Mouse (Mus musculus) neural tube, embryonic 11.5 days (tissue): ENCODE results near the gene Tubb1. TPM values are rescaled to one million over a fixed set of nuclear protein-coding genes. Genes with fewer than 3 reads are reported as not detected.

Source experiments
- ATAC-seq: fragments of 200-750 bp; cut with Nextera tagmentation; 2 replicates; pipeline ENCODE4 v1.8.0; 2017; ENCODE audit warnings: moderate number of reproducible peaks, mild to moderate bottlenecking, moderate TSS enrichment, moderate library complexity; ENCODE audit not compliant: insufficient read depth, low FRiP score, low TSS enrichment
- DNase-seq: peaks from one replicate; pipeline ENCODE4 v3.0.0-alpha.2; 2015; ENCODE audit warnings: low spot score
- H3K27ac ChIP-seq: fragments of 300-500 bp; sonication (generic); 2 replicates; pipeline ENCODE4 v1.5.1; 2014; ENCODE audit warnings: low read depth, mild to moderate bottlenecking, low read length
- H3K27me3 ChIP-seq: fragments of 300-500 bp; sonication (generic); 2 replicates; pipeline ENCODE4 v1.6.1; 2014; ENCODE audit warnings: mild to moderate bottlenecking, low read length, mixed read lengths; ENCODE audit not compliant: control insufficient read depth, insufficient read depth
- H3K36me3 ChIP-seq: fragments of 300-500 bp; sonication (generic); 2 replicates; pipeline ENCODE4 v1.6.1; 2014; ENCODE audit warnings: mild to moderate bottlenecking, low read length, moderate library complexity, mixed read lengths; ENCODE audit not compliant: control insufficient read depth, insufficient read depth
- H3K4me1 ChIP-seq: fragments of 300-500 bp; sonication (generic); 2 replicates; pipeline ENCODE4 v1.6.1; 2014; ENCODE audit warnings: low read length, mixed read lengths; ENCODE audit not compliant: control insufficient read depth, insufficient read depth
- H3K4me2 ChIP-seq: fragments of 300-500 bp; sonication (generic); 2 replicates; pipeline ENCODE4 v1.6.1; 2014; ENCODE audit warnings: low read depth, mild to moderate bottlenecking, moderate library complexity
- H3K4me3 ChIP-seq: fragments of 300-500 bp; sonication (generic); 2 replicates; pipeline ENCODE4 v1.5.1; 2014; ENCODE audit warnings: low read depth, low read length
- H3K9ac ChIP-seq: fragments of 300-500 bp; sonication (generic); 2 replicates; pipeline ENCODE4 v1.6.1; 2014; ENCODE audit warnings: mild to moderate bottlenecking, low read length
- H3K9me3 ChIP-seq: fragments of 300-500 bp; sonication (generic); 2 replicates; pipeline ENCODE4 v1.6.1; 2016; ENCODE audit warnings: low read length; ENCODE audit not compliant: control insufficient read depth
- WGBS: fragments of 180-500 bp; shearing (Covaris S2); extraction: QIAGEN DNeasy Blood & Tissue Kit; methylation state at CpG from one replicate; pipeline ENCODE4 v1.1.7; 2014; 5-methylcytosine and 5-hydroxymethylcytosine counted together
- polyA plus RNA-seq: library from polyadenylated mRNA; unstranded; fragments of >200 nt; fragmentation: Nextera tagmentation; extraction: Ambion mirVana; gene quantifications from 2 replicates; pipeline ENCODE4 v1.2.1, GENCODE M21; 2014

Gene Tubb1
- polyA plus RNA-seq, 1 experiment from 2014 or later, result 6.5 TPM

DNA sequence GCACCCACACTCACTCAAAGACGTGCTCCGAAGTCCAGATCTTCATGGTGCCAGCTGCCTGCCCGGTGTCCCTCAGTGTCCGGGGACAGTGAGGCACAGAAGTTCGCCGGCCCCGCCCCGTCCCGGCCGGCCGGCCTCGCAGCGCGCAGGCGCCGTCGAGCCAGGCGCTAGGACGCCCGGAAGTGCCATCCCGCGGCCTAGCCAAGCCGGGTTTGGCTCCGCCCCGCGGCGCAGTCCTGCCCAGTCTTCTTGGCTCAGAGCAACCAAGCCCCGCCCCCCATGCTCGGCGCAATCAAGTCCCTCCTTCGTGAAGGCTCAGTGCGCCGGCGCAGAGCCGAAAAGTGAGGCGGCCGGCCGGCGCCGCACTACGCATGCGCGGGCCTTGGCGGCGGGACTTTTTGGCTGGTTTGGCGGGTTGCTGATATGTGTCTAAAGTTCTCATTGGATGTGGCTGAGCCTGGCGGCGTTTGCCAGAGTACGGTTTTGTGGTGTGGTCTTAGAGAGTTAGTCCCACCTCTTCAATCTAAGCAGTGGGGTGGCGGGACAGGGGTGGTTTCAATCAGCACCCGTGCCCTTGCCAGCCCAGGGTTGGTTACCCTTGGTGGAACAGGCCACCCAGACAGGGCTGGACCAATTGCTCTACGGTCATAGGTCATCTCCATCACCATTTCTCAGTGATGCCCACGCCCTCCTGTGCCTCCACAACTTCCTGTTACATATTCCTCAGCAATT lies 22.5 kb downstream of the Tubb1 start, which contains the start of gene Prelid3b:
Prelid3b (minus strand) TSS at position 264 of the 732 bp plus-strand sequence.
- H3K9ac ChIP-seq, result peak within 1 kb of the TSS; percentile 67
- H3K27ac ChIP-seq, result 0 out of 2 replicates have a peak within 1 kb of the TSS, but pooled peaks have one; percentile 53
- ATAC-seq, result peak; percentile 98
- peaks cover 4% of the 10 kb centered on the region; the same call in 1 of the 2 replicates for H3K4me1 ChIP-seq
- H3K36me3 ChIP-seq, result no peaks in the 10 kb centered on the region
- under 1% methylated on average over 48 of the region's 53 CpGs for WGBS
- peak within 1 kb of the TSS; percentile 73 for H3K4me2 ChIP-seq
- H3K9me3 ChIP-seq, result no peaks in the 10 kb centered on the region
- H3K27me3 ChIP-seq, result no peaks in the 10 kb centered on the region
- peak within 1 kb of the TSS; percentile 61 for H3K4me3 ChIP-seq
- DNase-seq, result peak; percentile 100

DNA sequence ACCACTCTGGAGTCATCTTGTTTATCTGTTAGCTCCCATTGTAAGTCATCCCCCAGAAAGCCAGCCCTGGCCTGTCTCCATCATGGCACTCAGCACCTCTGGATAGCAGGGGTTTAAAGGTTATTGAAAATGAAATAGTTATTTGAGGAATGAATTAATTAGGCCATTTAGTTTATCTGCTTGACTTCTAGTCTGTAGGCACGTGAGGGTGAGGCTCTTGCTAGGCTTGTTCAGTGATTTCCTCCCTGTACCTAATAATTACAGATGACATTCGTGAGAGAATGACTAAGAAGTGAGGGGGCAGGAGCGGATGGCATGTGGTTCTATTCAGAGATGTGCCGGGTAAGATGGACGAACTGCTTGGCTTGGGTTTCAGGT lies 23.0 kb downstream of the Tubb1 start:
- Histone ChIP-seq H3K4me1 (peaks cover 4% of the 10 kb centered on the region; the same call in 1 of the 2 replicates), H3K4me2 (peak overlapping the region; percentile 49), H3K36me3 (no peaks in the 10 kb centered on the region), H3K27ac (no peak overlapping the region), H3K27me3 (no peaks in the 10 kb centered on the region), H3K9me3 (no peaks in the 10 kb centered on the region), H3K9ac (peak overlapping the region; percentile 52; the same call in 1 of the 2 replicates), H3K4me3 (peak overlapping the region; percentile 61)
- no peak for ATAC-seq
- DNase-seq, result no peak
- WGBS, result 85% methylated on average over 5 of the region's 5 CpGs

DNA sequence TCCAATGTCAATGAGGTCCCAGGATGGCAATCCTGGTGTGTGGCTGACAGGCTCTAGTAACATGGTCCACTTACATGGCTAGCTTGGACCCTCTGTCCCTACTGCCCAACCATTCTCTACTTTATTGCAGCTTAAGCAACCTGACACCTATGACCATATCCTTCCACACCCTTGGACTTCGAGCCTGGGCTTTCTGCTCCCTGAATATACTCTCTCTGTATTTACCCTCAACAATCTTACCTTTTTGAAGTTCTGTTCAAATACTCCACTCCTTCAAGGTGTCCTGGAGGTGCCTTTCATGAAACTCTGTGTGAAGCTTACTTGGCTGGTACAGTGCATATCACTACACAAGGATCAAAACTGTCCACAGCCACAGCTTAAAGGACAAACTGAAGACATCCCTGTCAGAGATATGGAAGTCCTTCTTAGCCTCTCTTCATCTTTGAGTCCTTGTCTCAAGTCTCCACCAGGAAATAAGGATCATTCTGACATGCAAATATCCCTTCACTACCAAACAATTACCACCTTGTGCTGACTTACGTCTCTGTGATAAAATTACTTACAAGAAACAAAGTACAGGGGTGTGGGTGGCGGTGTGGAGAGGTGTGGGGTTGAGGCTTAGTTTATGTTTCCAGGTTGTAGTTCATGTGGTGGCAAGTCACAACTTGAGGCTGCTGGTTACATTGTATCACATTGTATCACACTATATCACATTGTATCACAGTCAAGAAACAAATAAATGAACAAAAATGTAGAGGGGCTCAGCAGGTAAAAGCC lies 27.2 kb downstream of the Tubb1 start:
- Histone ChIP-seq H3K9me3 (no peaks in the 10 kb centered on the region), H3K4me1 (no peaks in the 10 kb centered on the region), H3K36me3 (no peaks in the 10 kb centered on the region), H3K27ac (no peak overlapping the region), H3K4me3 (no peak overlapping the region), H3K27me3 (no peaks in the 10 kb centered on the region), H3K4me2 (no peak overlapping the region), H3K9ac (no peak overlapping the region)
- DNase-seq (no peak), ATAC-seq (no peak)
- WGBS, result 81% methylated on average over 3 of the region's 3 CpGs

DNA sequence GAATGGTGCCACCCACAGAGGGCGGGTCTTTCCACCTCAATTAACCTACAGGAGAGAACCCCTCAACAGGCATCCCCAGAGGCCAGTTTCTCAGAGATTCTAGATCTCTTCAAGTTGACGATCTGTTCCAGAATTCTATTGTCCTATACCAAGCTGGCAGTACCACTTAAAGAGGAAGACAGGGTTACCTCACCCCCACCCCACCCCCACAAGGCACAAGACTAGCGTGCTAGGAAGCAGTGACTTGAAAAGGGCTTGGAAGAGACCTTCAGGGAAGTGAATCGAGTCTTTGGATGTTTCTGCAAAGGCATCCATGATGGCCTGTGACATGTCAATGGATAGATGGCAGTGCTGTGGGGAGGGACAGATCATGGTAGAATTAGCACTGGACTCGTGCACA lies 28.3 kb downstream of the Tubb1 start:
- H3K36me3 ChIP-seq, result no peaks in the 10 kb centered on the region

DNA sequence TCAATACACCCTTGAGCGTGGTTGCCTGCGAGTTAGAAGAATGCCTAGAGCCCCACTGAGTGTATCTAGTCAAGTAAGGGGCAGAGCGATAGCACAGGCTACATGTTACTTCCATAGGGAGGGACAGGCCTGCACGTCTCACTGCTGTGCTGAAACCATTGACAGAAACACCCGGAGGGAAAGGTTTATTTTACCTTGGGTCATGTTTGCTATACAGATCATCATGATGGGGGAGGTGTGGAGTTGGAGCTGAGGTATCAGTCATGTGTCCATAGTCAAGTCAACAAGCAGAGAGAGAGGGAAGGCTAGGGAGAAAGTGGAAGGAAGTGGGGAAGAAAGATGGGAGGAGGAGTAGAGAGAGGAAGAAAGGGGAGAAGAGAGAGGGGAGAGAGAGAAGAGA lies 36.5 kb downstream of the Tubb1 start:
- no peak overlapping the region for H3K4me3 ChIP-seq
- 90% methylated on average over 5 of the region's 5 CpGs for WGBS
- no peak for ATAC-seq
- no peak overlapping the region for H3K4me2 ChIP-seq
- H3K4me1 ChIP-seq, result no peaks in the 10 kb centered on the region
- H3K36me3 ChIP-seq, result no peaks in the 10 kb centered on the region
- no peak overlapping the region for H3K9ac ChIP-seq
- no peak for DNase-seq
- H3K9me3 ChIP-seq, result no peaks in the 10 kb centered on the region
- no peak overlapping the region for H3K27ac ChIP-seq
- no peaks in the 10 kb centered on the region for H3K27me3 ChIP-seq

More for the DNA sequence above, 28.3 kb downstream of the Tubb1 start:
- Histone ChIP-seq H3K27me3 (no peaks in the 10 kb centered on the region), H3K4me3 (no peak overlapping the region), H3K27ac (no peak overlapping the region), H3K9ac (no peak overlapping the region), H3K4me2 (no peak overlapping the region), H3K4me1 (no peaks in the 10 kb centered on the region), H3K9me3 (no peaks in the 10 kb centered on the region)
- DNase-seq, result no peak
- WGBS, result 81% methylated on average over 5 of the region's 5 CpGs
- no peak for ATAC-seq

DNA sequence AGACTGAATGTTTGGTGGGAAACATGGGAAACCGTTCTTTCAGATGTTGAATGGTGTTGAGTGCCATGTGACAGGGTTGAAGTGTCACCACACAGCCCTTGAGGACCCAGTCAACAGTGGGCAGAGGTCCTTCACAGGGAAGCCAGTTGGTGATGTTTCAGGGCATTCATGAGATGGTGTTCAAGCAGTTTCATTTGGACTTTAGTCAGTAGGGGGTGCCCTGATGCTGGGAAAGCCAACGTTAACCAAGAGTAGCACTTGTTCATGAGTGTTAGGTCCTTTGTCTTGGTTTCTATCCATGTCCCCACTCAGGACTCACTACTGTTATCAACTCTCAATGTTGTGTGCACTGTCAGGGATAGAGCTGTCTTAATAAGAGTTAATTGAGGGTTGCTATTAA lies 42.4 kb downstream of the Tubb1 start:
- no peak overlapping the region for H3K4me2 ChIP-seq
- 63% methylated on average over 2 of the region's 2 CpGs for WGBS
- no peak overlapping the region for H3K27ac ChIP-seq
- H3K27me3 ChIP-seq, result no peaks in the 10 kb centered on the region
- no peak for ATAC-seq
- H3K4me1 ChIP-seq, result no peaks in the 10 kb centered on the region
- DNase-seq, result no peak
- H3K9ac ChIP-seq, result no peak overlapping the region
- H3K36me3 ChIP-seq, result no peaks in the 10 kb centered on the region
- H3K4me3 ChIP-seq, result no peak overlapping the region
- no peaks in the 10 kb centered on the region for H3K9me3 ChIP-seq

DNA sequence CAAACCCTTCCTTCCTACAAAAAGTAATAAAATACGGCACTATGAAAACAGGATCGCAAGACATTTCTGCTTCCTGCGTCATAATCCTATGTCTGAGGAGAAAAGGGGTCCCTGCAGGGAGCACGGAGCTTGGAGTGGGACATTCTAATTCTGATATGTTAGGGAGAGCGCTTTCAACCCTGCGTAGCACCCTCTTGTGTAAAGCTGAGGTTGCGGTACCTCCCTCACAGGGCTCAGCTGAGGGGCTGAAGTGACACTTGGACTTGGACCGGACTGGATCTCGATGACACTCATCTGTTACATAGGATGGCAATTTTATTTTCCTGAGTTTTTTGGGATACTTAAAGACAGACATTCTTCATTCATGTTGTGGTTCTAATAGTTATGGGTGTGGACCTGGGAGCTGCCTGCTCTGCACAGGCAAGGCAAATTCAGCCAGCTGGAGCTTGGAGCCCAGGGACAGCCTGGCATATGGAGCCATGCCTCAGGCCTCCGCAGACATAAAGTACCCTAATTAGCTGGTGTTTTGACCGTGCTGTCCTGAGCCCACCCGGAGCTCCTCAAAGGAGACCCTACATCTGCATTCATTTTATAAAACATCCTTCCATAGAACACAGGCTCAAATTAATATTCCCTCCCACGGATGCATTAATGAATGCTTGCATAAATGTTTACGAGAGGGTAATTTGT lies 50.5 kb downstream of the Tubb1 start:
- H3K4me3 ChIP-seq, result no peak overlapping the region

DNA sequence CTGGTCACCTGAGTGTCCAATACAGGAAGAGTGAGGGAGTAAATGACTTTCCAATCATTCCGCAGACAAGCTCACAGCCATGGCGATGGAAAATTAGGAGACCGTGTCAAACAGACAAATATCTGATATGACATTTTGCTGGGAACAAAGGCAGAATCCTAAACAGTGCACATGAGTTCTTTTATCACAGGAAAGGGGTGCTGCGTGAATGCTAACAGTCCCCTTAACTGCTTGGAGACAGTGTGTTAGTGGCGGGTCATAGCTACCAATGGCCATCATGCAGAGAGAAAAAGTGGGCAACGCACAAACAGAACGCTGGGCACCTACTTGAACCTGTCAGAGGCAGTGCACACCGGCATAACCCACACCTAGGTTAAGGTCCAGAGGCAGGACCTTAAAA lies 51.0 kb downstream of the Tubb1 start:
- WGBS, result 89% methylated on average over 8 of the region's 8 CpGs
- no peak overlapping the region for H3K4me2 ChIP-seq
- H3K9me3 ChIP-seq, result no peaks in the 10 kb centered on the region
- ATAC-seq (no peak), DNase-seq (no peak)
- H3K4me1 ChIP-seq, result no peaks in the 10 kb centered on the region
- no peak overlapping the region for H3K4me3 ChIP-seq
- H3K27me3 ChIP-seq, result no peaks in the 10 kb centered on the region
- no peak overlapping the region for H3K9ac ChIP-seq
- H3K27ac ChIP-seq, result no peak overlapping the region
- no peaks in the 10 kb centered on the region for H3K36me3 ChIP-seq

More for the DNA sequence above, 50.5 kb downstream of the Tubb1 start:
- DNase-seq (no peak), ATAC-seq (0 out of 2 replicates have a peak, but pooled peaks have one; percentile 20)
- Histone ChIP-seq H3K9me3 (no peaks in the 10 kb centered on the region), H3K4me2 (no peak overlapping the region), H3K36me3 (no peaks in the 10 kb centered on the region), H3K4me1 (no peaks in the 10 kb centered on the region), H3K9ac (no peak overlapping the region), H3K27ac (no peak overlapping the region), H3K27me3 (no peaks in the 10 kb centered on the region)
- WGBS, result 85% methylated on average over 14 of the region's 14 CpGs
